Mouse (Mus musculus) lung, postnatal 10 days (tissue): Measurements from ENCODE around the gene Cacfd1.
A peak's percentile ranks its signal among the peaks of the same experiment; 100 is the strongest.

Source experiments
- DNase-seq: peaks from one replicate; pipeline ENCODE4 v3.0.0; 2021

The Cacfd1 gene

GRCm38 (mm10) chr2:27009714-27010244 is at the start of gene Cacfd1:
Gene Cacfd1, plus strand, starts transcription at chr2:27009926.
- peak; percentile 92 for DNase-seq

GRCm38 (mm10) chr2:26960756-26961155 is 49.0 kb upstream of the Cacfd1 start:
- DNase-seq: no peak

DNA sequence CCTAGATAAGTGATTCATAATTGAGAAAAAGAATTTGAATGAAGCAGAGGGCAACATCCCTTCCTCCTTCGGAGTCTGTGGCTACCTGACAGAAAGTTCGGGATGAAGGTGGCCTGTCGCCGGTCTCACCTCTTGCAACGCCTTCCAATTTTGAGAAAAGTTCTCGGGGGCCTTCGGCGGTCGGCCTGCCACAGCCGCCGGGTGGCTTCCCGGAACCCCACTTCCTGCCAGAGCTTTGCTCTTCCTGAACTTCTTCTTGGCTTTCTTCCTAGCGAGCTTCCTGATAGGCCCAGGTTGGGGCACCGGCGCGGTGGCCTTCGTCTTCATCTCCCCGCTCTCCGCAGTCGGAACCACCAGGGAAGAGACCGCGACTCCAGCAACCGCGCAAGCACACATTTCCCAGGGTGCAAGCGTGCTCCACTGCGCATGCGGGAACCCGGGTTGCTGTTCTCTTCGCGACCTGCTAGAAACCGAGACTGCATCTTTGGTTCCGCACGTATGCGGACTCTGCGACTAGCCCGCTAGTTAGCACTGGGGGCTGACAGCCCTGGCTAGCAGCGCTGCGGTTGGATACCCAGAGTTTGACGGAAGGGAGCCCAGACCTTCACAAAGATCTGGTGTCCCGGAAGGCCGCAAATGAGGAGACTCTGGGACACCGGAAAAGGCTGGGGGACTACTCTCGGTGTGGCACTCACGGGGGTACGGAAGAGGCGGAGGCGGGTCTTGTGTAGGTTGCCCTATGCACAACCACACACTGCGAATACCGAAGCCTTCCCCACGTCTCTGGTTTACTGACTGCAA is 45.6 kb upstream of the Cacfd1 start, which contains the start of gene Rexo4:
Gene Rexo4, minus strand, starts transcription at position 464 of the 801 bp plus-strand sequence.
- DNase-seq: peak; percentile 94

DNA sequence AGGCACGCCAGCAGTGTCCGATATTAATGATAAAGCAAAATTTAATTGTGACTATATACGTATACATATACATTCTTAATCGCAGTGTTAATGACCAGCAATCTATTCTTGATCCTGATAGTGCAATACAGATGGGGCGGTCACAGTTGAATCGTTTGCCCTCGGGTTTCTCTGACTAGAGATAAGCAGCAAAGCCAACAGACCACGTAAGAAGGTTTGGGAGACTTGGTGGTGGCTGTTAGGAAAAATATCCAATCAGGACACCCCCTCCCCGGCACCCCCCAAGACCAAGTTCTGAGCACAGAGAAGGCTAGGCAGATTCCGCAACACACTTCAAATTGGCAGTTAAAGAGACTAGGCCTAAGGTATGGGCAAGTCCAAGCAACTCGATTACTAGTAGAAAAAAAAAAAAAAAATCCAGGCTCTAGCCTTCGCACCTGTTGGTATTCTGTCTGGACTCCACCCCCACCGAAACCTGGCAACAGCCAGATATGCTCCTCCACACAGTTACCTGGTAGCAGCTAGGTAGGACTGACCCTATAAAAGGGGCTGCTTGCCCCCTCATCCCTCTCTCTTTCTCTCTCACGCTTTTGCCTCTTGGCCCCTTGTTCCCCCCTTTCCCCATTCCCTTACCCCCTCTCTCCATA is 44.9 kb upstream of the Cacfd1 start:
- peak; percentile 9 for DNase-seq

GRCm38 (mm10) chr2:26967262-26967661 is 42.5 kb upstream of the Cacfd1 start:
- DNase-seq: no peak

DNA sequence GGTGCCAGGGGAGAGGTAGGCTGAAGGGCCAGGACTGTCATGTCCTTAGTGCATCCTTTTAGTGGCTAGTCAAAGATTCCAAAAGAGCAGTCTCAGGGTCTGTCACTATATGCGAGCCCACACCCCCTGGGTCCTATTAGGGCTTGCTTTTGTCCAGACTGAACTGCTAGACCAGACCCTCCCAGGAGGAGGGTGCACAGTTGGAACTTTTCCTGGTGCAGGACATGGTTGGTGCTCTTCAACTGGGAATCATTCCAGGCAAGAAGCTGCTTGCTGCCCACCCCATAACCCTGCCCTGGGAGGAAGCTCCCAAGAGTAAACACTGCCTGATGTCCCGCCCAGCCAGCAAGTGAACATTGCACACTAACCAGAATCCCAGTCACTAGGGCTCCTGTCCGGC is 36.6 kb upstream of the Cacfd1 start, which contains the start of gene Adamts13:
Gene Adamts13, plus strand, starts transcription at position 301 of the 400 bp plus-strand sequence.
- DNase-seq: peak; percentile 27

- DNase-seq: no peak
These were observed 35.8 kb upstream of the Cacfd1 start for GRCm38 (mm10) chr2:26973960-26974359.

DNA sequence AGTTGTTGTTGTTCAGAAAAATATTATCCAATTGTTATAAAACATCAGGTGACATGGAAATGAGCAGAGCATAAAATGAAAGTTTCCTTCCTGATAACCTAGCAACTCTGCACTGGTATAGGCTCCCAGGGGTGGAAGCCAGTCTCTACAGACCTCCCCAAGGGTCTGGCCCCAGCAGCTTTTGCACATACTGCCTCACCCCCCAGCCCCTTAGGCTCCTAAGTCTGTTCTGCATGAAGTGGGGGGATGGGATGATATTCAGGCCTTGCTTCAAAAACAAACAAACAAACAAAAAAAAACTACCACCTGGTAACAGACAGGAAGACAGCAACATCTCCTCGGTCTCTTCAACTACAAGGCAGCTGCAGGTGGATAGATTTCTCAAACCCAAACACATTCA is 29.4 kb upstream of the Cacfd1 start:
- DNase-seq: no peak

- no peak for DNase-seq
These were observed 25.5 kb upstream of the Cacfd1 start for GRCm38 (mm10) chr2:26984179-26984578.

GRCm38 (mm10) chr2:26984640-26985039 is 25.1 kb upstream of the Cacfd1 start:
- no peak for DNase-seq

DNA sequence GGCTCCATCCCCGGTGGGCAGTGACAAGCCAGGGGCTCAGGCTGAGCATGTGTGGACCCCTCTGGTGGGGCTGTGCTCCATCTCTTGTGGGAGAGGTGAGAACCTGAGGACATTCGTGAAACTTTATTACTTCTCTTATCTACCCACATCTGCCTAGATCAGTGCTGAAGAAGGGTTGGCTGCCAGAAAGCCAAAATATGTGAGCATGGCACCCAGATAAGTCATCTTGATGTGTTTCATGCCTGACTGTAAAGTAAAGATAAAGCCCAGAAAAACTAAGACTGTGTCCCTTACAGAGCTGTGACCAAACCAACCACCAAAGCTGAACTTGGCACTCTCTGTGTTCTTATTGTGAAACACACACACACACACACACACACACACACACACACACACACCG is 15.8 kb upstream of the Cacfd1 start:
- DNase-seq: no peak

GRCm38 (mm10) chr2:26997498-26997897 is 12.2 kb upstream of the Cacfd1 start:
- DNase-seq: no peak

DNA sequence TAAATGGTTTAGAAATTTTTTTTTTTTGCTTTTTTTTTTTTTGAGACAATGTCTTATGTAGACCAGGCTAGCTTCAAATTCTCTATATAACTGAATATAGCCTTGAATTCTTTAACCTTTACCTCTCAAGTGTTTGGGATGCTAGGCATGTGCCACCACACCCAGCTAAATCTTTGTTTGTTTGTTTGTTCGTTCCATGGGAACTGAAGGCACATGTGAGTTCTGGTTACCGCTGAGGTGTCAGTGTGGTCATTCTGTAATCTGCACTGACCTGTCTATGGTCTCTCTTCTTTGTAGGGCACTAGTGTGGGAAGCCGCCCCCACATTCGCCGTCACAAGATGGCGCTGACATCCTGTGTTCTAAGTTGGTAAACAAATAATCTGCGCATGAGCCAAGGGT is 11.7 kb upstream of the Cacfd1 start:
- no peak for DNase-seq

GRCm38 (mm10) chr2:27006255-27006654 is 3.5 kb upstream of the Cacfd1 start:
- DNase-seq: no peak

DNA sequence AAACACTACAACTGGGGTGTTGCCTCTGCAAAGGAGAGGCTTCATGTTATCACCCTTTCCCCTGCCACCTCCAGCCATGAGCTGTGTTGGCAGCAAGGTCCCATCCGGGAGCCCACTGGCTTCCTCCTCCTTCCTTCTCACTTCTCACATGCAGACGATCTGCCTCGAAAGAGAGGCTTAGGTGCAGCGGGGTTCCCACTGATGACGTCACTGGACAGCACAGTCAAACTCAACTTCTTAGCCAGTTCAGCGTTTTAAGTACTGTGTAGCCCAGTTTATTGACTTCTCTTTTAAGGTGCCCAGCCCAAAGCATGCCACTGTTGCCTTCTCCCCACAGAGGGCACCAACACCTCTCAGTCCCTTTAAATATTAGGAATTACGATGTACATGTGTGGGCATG is 2.0 kb upstream of the Cacfd1 start:
- DNase-seq: no peak

- DNase-seq: peak; percentile 84
These were observed 8.1 kb downstream of the Cacfd1 start for GRCm38 (mm10) chr2:27017802-27018201.

DNA sequence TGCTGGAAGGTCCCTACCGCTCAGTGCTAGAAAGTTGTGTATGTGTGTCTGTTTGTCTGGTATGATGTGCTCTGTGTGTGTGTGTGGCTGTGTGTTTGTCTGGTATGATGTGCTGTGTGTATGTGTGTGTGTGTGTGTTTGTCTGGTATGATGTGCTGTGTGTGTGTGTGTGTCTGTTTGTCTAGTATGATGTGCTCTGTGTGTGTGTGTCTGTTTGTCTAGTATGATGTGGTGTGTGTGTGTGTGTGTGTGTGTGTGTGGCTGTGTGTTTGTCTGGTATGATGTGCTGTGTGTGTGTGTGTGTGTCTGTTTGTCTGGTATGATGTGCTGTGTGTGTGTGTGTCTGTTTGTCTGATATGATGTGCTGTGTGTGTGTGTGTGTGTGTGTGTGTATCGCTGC is 9.8 kb downstream of the Cacfd1 start:
- DNase-seq: no peak

DNA sequence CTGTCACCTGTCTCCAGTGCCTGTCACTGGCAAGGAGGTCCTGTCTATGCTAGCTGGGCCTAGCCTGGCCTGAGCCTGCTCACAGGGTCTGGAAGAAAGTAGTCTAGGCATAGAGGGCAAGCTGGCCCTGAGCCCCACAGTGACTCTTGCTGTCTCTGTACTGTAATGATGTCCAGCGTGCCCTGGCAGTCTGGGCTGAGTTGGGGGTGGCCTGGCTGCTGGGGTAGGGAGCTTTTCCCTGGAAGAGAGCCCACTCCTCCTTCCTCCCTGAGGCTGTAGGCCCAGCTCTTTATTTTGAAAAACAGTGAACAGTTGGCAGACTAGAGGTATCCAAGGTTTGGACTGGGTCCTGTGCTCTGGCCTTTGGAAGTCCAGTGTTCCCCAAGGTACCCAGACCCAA is 11.4 kb downstream of the Cacfd1 start:
- no peak for DNase-seq

- no peak for DNase-seq
These were observed 12.9 kb downstream of the Cacfd1 start for GRCm38 (mm10) chr2:27022612-27023011.

DNA sequence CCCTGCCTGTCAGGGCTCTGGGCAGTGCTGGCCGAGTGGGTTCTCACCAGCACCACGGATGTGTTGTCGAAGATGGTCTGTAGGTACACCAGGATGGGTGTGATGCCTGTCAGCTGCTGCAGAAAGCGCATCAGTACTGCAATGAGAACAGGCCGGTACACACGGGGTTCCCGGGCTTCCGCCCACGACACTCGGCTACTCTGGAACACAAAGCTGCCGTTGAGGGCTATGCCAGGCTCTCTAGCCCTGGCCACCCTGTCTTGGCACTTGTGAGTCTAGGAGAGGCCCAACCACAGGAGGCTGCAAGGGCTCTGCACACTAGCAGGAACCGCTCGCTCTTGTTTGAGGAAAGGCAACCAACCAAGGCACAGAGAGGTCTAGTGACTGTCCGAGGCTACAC is 14.4 kb downstream of the Cacfd1 start:
- no peak for DNase-seq

DNA sequence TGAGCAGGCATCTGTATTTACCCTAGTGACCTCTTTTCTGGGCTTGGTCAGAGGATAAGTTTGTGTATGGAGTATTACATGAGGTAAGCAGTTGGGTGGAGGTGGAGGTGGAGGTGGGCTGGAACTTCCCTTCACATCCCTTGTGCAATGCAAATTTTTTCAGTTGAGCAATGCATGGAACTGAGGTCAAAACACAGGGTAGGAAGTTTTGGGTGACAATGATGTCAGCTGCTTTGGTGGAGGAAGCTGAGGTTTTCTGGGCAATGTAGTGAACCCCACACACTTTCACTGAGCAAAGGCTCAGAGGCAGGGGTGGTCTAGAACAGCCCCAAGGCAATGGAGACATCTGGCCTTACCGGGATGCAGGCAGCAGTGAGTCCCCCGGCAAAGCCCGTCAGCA is 15.8 kb downstream of the Cacfd1 start:
- no peak for DNase-seq

DNA sequence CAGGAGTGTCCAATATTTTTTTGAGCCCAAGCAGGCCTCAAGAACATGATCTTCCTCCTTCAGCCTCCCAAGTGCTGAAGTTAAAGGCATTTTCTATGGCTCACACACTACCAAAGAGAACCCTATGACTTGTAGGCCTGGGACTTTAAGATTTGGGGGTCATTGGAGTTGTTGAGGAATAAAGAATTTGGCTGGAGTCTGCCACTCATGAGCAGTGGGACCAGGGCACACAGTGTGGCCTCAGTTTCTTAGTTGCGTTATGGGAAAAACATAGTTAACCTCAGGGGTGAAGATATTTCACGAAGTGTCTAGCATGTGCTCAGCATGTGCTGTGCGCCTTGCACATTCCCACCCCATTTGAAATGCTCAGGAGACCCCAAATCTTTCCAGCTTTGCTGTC is 16.6 kb downstream of the Cacfd1 start:
- DNase-seq: no peak

- no peak for DNase-seq
These were observed 17.3 kb downstream of the Cacfd1 start for GRCm38 (mm10) chr2:27026857-27027617.
